Mouse (Mus musculus): Measurements from ENCODE around the gene Cabs1.

The Cabs1 gene

DNA sequence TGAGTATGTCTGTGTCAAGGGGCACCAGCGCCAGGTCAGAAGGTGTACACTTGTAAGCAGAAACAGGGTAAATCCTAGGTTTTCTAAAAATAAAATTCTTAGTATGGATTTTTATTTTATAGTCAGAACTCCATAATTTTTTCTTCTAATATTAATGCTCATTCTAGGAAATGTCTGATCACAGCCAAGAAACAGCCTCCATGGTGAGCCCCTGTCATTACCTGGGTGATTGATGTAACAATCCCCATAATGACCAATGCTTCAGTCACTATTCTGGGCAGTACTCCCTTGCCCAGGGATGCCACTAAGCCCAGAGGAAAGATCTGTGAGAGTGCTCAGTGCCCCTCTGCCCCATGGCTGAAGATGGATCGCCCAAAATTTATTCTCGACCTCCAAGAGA is at the start of gene Cabs1:
Gene Cabs1, plus strand, starts transcription at position 301 of the 400 bp plus-strand sequence.
- DNase-seq (ENCODE audit: low spot score in 2 of 2) = no peak

DNA sequence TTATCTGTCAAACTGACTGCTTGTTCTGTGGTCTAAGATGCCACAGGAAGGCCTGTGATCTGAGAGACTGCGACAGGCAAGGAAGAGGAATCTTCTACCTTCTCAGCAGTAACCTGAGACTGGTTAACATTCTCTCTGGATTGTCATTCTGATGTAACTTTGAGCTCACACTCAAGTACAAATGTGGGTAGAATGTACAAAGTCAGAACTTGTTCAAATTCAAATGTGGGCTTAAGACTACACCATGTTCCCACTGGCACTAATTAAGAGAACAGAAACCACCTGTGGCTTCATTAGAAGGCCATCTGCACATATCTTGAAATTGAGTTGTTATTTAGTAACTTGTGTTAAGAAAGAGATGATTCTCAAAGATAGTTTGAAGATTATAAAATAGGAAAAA is 47.6 kb upstream of the Cabs1 start:
- DNase-seq (ENCODE audit: low spot score in 2 of 2) = no peak

- no peak for DNase-seq (ENCODE audit: low spot score in 2 of 2)
Observed at GRCm38 (mm10) chr5:87940752-87941151, 38.5 kb upstream of the Cabs1 start.

DNA sequence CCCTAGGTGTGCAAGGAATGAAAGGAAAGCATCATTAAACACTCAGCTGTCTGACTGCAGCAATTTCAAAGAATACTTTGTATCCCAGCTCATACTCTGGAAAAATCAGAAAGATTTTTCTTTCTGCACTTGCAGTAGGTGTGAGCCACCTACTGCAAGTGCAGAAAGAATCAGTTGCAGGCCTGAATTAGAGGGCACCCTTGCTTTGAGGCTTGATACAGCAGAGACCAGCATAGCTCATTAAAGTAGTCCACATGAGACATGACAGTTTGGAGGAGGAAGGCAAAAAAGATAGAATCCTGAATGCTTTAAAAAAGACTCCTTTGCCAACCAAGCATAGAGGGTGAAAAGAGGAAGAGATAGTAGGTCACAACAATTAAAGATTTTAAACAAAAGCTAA is 36.7 kb upstream of the Cabs1 start:
- DNase-seq (ENCODE audit: low spot score in 2 of 2) = no peak

GRCm38 (mm10) chr5:87951836-87952235 is 27.4 kb upstream of the Cabs1 start:
- no peak for DNase-seq (ENCODE audit: low spot score in 2 of 2)

DNA sequence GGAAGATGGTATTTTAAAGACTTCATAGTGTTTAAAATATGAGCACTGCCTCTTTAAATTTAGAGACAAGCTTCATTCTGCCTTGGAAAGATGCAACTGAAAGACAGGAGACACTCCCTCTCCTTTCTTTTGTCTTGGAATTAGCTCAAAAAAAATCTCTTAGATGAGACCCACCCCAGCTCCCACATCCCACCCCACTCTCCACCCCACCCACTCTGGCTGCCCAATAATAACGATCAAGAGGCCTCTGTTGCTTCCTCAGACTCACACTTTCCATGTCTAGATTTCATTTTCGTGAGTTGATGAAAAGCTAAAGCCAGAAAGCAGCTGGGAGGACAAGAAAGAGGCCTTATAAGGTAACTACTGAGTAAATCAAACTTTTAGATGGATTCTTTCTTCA is 10.0 kb upstream of the Cabs1 start, which contains the start of the genes 2310003L06Rik and Gm28434:
Gene 2310003L06Rik, plus strand, starts transcription at position 259 of the 400 bp plus-strand sequence.
Gene Gm28434, plus strand, starts transcription at position 317 of the 400 bp plus-strand sequence.
- DNase-seq (ENCODE audit: low spot score in 2 of 2) = no peak

DNA sequence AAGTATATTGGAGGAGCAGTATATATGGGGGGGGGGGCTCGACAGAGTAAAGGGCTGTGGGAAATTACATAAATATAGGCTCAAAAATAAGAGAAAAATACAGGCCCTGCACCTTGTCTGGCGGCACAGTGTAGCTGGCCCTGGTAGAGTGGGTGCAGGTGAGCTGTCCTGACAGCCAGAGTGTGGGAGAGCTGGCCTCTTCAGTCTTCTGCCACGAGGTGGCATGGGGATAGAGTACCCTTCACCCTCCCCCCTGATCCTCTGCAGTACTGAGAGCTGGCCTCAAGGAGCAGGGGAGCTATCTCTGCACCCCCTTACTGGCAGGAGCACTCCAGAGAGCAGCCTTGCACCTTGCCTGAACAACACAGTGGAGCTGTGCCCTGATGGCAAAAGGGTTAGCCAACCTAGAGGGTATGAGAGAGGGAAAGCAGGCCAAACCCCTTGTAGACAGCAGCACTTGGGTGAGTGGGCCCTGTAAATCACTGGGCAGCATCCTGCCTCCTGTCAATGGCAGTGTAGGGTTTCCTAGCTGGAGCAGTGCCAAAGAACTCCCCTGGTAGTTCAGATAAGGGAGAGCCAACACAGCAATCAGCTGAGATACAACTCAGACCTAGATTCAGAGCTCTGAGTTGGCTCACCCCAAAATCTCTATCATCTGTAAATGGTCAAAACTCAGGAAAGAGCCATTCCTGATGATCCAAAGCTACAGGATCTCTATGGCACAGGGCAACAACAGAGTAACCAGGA is 3.4 kb downstream of the Cabs1 start:
- DNase-seq (ENCODE audit: low spot score in 2 of 2) = no peak

- no peak for DNase-seq (ENCODE audit: low spot score in 2 of 2)
Observed at GRCm38 (mm10) chr5:88002249-88002648, 23.0 kb downstream of the Cabs1 start, which contains the start of gene Smr3a. Gene Smr3a (plus strand): TSS chr5:88002549.

DNA sequence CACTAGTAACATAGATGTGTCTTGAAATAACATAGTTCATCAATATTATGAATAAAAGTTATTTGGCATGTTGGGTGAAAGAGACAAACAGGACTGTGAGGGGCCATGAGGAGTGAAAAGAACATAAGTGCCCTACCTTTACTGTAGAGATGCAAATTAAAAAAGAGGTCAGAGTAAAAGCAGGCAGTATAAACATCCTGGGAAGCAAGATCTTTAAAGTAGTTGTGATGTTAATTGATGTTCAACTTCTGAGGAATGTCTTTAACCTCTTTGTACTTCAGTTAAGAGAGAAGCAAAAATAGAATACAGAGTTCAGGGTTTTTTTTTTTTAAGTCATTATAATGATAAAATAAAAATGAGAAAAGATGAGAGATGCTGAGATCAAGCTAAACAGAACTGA is 26.0 kb downstream of the Cabs1 start:
- no peak for DNase-seq (ENCODE audit: low spot score in 2 of 2)

All from natural killer cell, adult 2 months (primary cell).